Mouse (Mus musculus): ENCODE results near the gene Zfy1.
"Not testable (repeated sequence)": the region's sequence is repeated elsewhere in the genome, so short reads cannot be mapped to it uniquely, and the experiment has no call there.

Gene Zfy1

DNA sequence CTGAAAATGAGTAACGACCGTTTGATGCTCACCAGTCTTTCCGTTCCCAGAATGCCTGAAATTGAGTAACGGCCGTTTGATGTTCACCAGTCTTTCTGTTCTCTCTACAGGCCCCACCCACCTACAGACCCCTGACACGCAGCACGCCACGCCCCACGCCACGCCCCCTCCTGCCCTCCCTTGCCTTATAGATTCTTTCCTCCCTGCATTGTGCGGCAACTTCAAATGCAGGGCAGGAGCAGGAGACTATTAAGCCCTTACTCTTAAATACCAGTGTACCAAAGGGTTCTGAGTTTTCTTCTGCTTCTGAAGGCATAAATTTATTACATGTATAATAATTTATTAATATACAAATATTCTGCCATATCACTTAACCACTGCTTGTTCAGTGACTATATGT lies at the start of gene Zfy1:
Zfy1 (minus strand) TSS at position 101 of the 400 bp plus-strand sequence.
- not testable (repeated sequence) for DNase-seq

DNA sequence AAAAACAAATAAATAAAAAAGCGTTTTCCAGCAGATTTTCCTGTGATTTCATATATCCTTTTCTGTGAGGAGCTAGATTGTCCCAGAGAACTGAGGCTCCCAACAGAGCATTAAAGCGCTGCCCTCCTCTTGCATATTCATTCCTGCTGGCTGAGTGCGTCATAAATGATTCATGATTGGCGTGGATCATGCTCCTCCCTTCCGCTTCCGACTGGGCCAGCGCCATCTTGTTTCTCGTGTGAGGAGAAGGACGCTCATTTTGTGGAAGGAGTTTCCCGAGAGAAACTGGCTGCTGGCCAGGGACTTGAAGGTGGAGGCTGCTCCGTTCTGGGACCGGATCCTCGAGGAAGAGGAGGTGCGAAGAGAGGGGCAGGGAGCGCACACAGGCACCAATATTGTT lies 21.2 kb upstream of the Zfy1 start, which contains the start of gene Uba1y:
Uba1y (plus strand) TSS at position 254 of the 400 bp plus-strand sequence.
- DNase-seq: no peak

DNA sequence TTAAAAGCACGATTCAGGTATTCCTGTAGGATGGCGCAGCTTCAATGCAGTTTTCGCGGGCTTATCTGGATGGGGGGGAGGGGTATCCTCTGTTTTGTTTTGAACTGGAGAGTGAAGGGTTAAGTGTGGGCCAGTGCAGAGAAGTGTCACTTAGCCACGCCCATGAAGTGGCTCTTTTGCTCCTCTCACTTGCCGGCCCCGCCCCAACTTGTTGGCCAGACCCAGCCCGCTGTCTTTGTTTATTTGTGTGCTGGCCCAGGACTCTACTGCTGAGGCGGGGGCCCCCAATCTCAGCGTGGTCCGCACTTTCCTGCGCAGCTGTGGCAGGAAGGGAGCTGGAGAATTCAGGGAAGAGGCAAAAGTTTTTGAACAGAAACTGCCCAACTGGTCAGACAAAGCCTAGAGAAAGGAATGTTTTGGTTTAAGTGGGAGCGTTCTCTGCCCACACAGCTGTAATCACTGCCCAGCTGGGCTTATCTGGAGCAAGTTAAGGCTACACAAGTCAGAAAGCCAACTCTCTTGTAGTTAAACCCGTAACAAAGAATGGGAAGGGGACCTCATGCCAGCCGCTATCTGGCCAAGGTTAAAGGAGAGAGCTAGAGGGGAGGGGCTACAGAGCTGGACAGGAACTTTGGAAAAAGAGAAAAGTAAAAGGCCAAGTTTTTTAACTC lies 11.9 kb upstream of the Zfy1 start:
- DNase-seq: peak in 1 of 2 experiments; percentile 22

All from lung, adult 18-20 months (tissue).